10 mouse cellular contexts compared by ENCODE assay signal in the genomic region with DNA sequence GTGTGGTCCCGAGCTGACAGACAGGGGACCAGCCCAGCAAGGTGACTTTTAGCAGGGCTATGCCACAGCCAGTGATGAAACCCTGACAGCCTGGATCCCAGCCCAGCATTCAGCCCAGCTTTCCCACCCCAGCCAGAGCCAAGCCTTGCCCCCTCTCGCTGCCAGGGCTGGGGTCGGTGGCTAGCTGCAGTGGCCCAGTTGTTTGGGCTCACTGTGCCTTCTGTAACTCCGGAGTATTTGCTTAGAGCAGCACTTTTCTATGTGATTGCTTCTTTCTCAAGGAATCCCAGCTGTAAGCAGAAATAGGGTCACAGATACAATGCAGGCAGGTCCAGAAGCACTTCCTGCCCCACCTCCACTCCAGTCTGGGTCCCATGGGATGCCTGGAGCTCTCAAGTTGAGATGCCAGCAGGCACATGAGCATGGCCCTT.
DNase-seq lines count a peak whose midpoint lies in the region; ATAC-seq lines count a peak whose summit lies in the region.
"Had no signal": no experiment of that assay in that cellular context is flagged by ENCODE, and none has a peak within 500 bp of the region (broad histone marks: within the 10 kb centered on the region; RNA-seq: fewer than 3 reads in every experiment).

No protein-coding gene starts in this region.

- H3K27me3 ChIP-seq in heart, embryonic 15.5 days = no peaks in the 10 kb centered on the region

- no peaks in the 10 kb centered on the region for H3K9me3 ChIP-seq in heart, embryonic 15.5 days (replicated peaks)

- peak overlapping the region; percentile 18; the same call in 1 of the 2 replicates for H3K9ac ChIP-seq in heart, embryonic 15.5 days

- intact Hi-C loops in heart, postnatal 36 days (cut with DNase I) = loop anchor here (5.0 kb wide), 2 partner anchors 81 to 94 kb away; no protein-coding TSS in a partner anchor

- H3K36me3 ChIP-seq in heart, embryonic 15.5 days = no peaks in the 10 kb centered on the region

- no peak overlapping the region for H3K4me2 ChIP-seq in heart, embryonic 15.5 days

- H3K4me1 ChIP-seq in heart, embryonic 15.5 days (replicated peaks) = peaks cover 15% of the 10 kb centered on the region

- 34% methylated on average over 4 of the region's 4 CpGs for WGBS in heart, embryonic 15.5 days

- DNase-seq in heart, adult 11 months = peak; percentile 98
- DNase-seq in heart, postnatal 36 days = no peak
- peak; percentile 33 to 71 for DNase-seq in adrenal gland, postnatal 36 days
- peak; percentile 65 to 84 for DNase-seq in kidney, postnatal 25 days
- no peak for DNase-seq in urinary bladder, postnatal 10 days (ENCODE audit: low spot score)
- no peak for DNase-seq in retina, embryonic 14.5 days (ENCODE audit: low spot score)
- no peak for DNase-seq in lung, postnatal 14 days
- DNase-seq: lung, adult 18-20 months had no signal

- H3K27ac ChIP-seq in heart, embryonic 15.5 days = peak overlapping the region; percentile 57

- no peak overlapping the region for H3K4me3 ChIP-seq in heart, embryonic 15.5 days

- 0 out of 2 replicates have a peak, but pooled peaks have one; percentile 50 for ATAC-seq in heart, embryonic 15.5 days (replicated peaks; ENCODE audit: insufficient number of reproducible peaks, insufficient read depth, low FRiP score, low read depth)
- ATAC-seq: CD4-positive, CD25-positive, alpha-beta regulatory T cell, adult 4 months had no signal

Comparison
In these comparisons a context has a peak if more than half of its experiments do, and no peak if none do; other contexts are left out.
1. DNase-seq: peak in heart, adult 11 months (single experiment), adrenal gland, postnatal 36 days (2 of 2) and kidney, postnatal 25 days (2 of 2); none in heart, postnatal 36 days (0 of 2), urinary bladder, postnatal 10 days (single experiment), retina, embryonic 14.5 days (single experiment) and lung, postnatal 14 days (single experiment).